Mouse (Mus musculus) liver, adult 2 months (tissue): Measurements from ENCODE around the gene Mapre1. TPM values are rescaled to one million over a fixed set of nuclear protein-coding genes. Genes with fewer than 3 reads are reported as not detected.

Experiments
- DNase-seq: peaks from one replicate; pipeline ENCODE4 v3.0.0-alpha.2; 2011; ENCODE audit warnings: low read depth, low spot score; ENCODE audit errors: extremely low read depth
- H3K27ac ChIP-seq: fragments of 200-500 bp; replicated peaks from 2 replicates; pipeline ENCODE4 v1.5.1; 2012; ENCODE audit warnings: low read depth, mild to moderate bottlenecking, control low read depth, inconsistent platforms, low read length; ENCODE audit not compliant: insufficient read depth
- H3K27me3 ChIP-seq: fragments of 200-500 bp; 2 replicates; pipeline ENCODE4 v1.6.1; 2012; ENCODE audit warnings: mild to moderate bottlenecking, moderate library complexity, low read length, inconsistent platforms; ENCODE audit not compliant: control insufficient read depth, insufficient read depth
- H3K36me3 ChIP-seq: fragments of 200-500 bp; 2 replicates; pipeline ENCODE4 v1.6.1; 2012; ENCODE audit warnings: low read length, inconsistent platforms; ENCODE audit not compliant: control insufficient read depth, insufficient read depth
- H3K4me1 ChIP-seq: fragments of 200-500 bp; 2 replicates; pipeline ENCODE4 v1.6.1; 2011; ENCODE audit warnings: low read length; ENCODE audit not compliant: control insufficient read depth, insufficient read depth
- H3K4me3 ChIP-seq: fragments of 200-500 bp; 2 replicates; pipeline ENCODE4 v1.5.1; 2011; ENCODE audit warnings: low read depth, mild to moderate bottlenecking, control low read depth, low read length, moderate library complexity; ENCODE audit not compliant: insufficient read depth
- H3K79me2 ChIP-seq: fragments of 200-500 bp; 2 replicates; pipeline ENCODE4 v1.6.1; 2012; ENCODE audit warnings: inconsistent platforms, mild to moderate bottlenecking, low read length, moderate library complexity; ENCODE audit not compliant: control insufficient read depth, insufficient read depth
- H3K9ac ChIP-seq: fragments of 200-500 bp; 2 replicates; pipeline ENCODE4 v1.6.1; 2012; ENCODE audit warnings: low read depth, mild to moderate bottlenecking, control low read depth, inconsistent platforms, low read length
- CTCF ChIP-seq: fragments of 200-500 bp; IDR thresholded peaks from 2 replicates; pipeline ENCODE4 v1.5.1; 2011; ENCODE audit warnings: low read depth, low read length, control low read depth
- POLR2A ChIP-seq: fragments of 200-500 bp; IDR thresholded peaks from 2 replicates; pipeline ENCODE4 v1.6.1; 2011; ENCODE audit warnings: low read length, control low read depth; ENCODE audit not compliant: insufficient read depth; ENCODE audit errors: extremely low read depth
- WGBS: fragments of 180-500 bp; shearing (Covaris S2); methylation state at CpG from one replicate; pipeline ENCODE4 v1.1.7; 2018; 5-methylcytosine and 5-hydroxymethylcytosine counted together
- polyA plus RNA-seq: library from polyadenylated mRNA; depleted of rRNA; stranded (reverse); fragments of >200 nt; gene quantifications from 2 replicates; pipeline ENCODE4 v1.2.3, GENCODE M21; 2012
- total RNA-seq: library from RNA; depleted of rRNA; stranded (reverse); fragments of >200 nt; gene quantifications from 2 replicates; pipeline ENCODE4 v1.2.3, GENCODE M21; 2014

Gene Mapre1
- total and polyA plus RNA-seq, 2 experiments, result 3.0 to 6.6 TPM

- no peaks in the 10 kb centered on the region for H3K79me2 ChIP-seq
- H3K4me3 ChIP-seq, result no peak overlapping the region
- H3K27ac ChIP-seq, result no peak overlapping the region
- 95% methylated on average over 2 of the region's 2 CpGs for WGBS
- H3K27me3 ChIP-seq, result no peaks in the 10 kb centered on the region
- H3K9ac ChIP-seq, result no peak overlapping the region
- no peaks in the 10 kb centered on the region for H3K36me3 ChIP-seq
- no peaks in the 10 kb centered on the region for H3K4me1 ChIP-seq
- no peak for TF ChIP-seq POLR2A
- no peak for TF ChIP-seq CTCF
- no peak for DNase-seq
Observed at GRCm38 (mm10) chr2:153724871-153725270, 16.2 kb upstream of the Mapre1 start.

GRCm38 (mm10) chr2:153725291-153725690 is 15.8 kb upstream of the Mapre1 start:
- DNase-seq, result no peak
- 97% methylated on average over 4 of the region's 4 CpGs for WGBS
- H3K4me3 ChIP-seq, result no peak overlapping the region
- H3K27ac ChIP-seq, result no peak overlapping the region
- no peak overlapping the region for H3K9ac ChIP-seq
- no peaks in the 10 kb centered on the region for H3K27me3 ChIP-seq
- H3K36me3 ChIP-seq, result no peaks in the 10 kb centered on the region
- no peak for TF ChIP-seq POLR2A
- no peak for TF ChIP-seq CTCF
- H3K4me1 ChIP-seq, result no peaks in the 10 kb centered on the region
- no peaks in the 10 kb centered on the region for H3K79me2 ChIP-seq

GRCm38 (mm10) chr2:153734033-153734432 is 7.0 kb upstream of the Mapre1 start:
- Histone ChIP-seq H3K4me1 (no peaks in the 10 kb centered on the region), H3K27me3 (no peaks in the 10 kb centered on the region), H3K9ac (no peak overlapping the region), H3K36me3 (no peaks in the 10 kb centered on the region), H3K4me3 (no peak overlapping the region), H3K27ac (no peak overlapping the region), H3K79me2 (no peaks in the 10 kb centered on the region)
- 78% methylated on average over 4 of the region's 4 CpGs for WGBS
- TF ChIP-seq POLR2A (no peak), CTCF (no peak)
- DNase-seq, result no peak

- H3K27ac ChIP-seq, result peak overlapping the region; percentile 64
- H3K4me1 ChIP-seq, result peaks cover 9% of the 10 kb centered on the region; the same call in 1 of the 2 replicates
- TF ChIP-seq POLR2A, result no peak
- TF ChIP-seq CTCF, result no peak
- 2% methylated on average over 55 of the region's 56 CpGs for WGBS
- H3K36me3 ChIP-seq, result no peaks in the 10 kb centered on the region
- H3K9ac ChIP-seq, result peak overlapping the region; percentile 89
- H3K79me2 ChIP-seq, result peaks cover 29% of the 10 kb centered on the region; the same call in 1 of the 2 replicates
- peak overlapping the region; percentile 88 for H3K4me3 ChIP-seq
- no peaks in the 10 kb centered on the region for H3K27me3 ChIP-seq
- DNase-seq, result peak; percentile 19
Observed at GRCm38 (mm10) chr2:153741437-153742065, 477 bp downstream of the Mapre1 start.

GRCm38 (mm10) chr2:153747994-153748393 is 6.9 kb downstream of the Mapre1 start:
- Histone ChIP-seq H3K4me1 (peaks cover 2% of the 10 kb centered on the region; the same call in 1 of the 2 replicates), H3K9ac (no peak overlapping the region), H3K36me3 (peaks cover 7% of the 10 kb centered on the region), H3K27ac (no peak overlapping the region), H3K4me3 (no peak overlapping the region), H3K79me2 (peaks cover 28% of the 10 kb centered on the region; the same call in 1 of the 2 replicates), H3K27me3 (no peaks in the 10 kb centered on the region)
- no peak for TF ChIP-seq CTCF
- no peak for TF ChIP-seq POLR2A
- DNase-seq, result no peak

GRCm38 (mm10) chr2:153750363-153750762 is 9.3 kb downstream of the Mapre1 start:
- Histone ChIP-seq H3K79me2 (peaks cover 20% of the 10 kb centered on the region; the same call in 1 of the 2 replicates), H3K4me3 (no peak overlapping the region), H3K27me3 (no peaks in the 10 kb centered on the region), H3K36me3 (peaks cover 7% of the 10 kb centered on the region), H3K27ac (no peak overlapping the region), H3K4me1 (peaks cover 2% of the 10 kb centered on the region; the same call in 1 of the 2 replicates), H3K9ac (no peak overlapping the region)
- DNase-seq, result no peak
- TF ChIP-seq CTCF, result no peak
- no peak for TF ChIP-seq POLR2A
- 87% methylated on average over 2 of the region's 2 CpGs for WGBS
